Mouse (Mus musculus): ENCODE measurements around the gene Mxd1. TPM values are rescaled to one million over a fixed set of nuclear protein-coding genes. Genes with fewer than 3 reads are reported as not detected.

Gene Mxd1
- polyA plus RNA-seq, 1 experiment from 2014 or later: 13.8 TPM

- no peaks in the 10 kb centered on the region for H3K27me3 ChIP-seq
- no peaks in the 10 kb centered on the region for H3K9me3 ChIP-seq
- H3K9ac ChIP-seq: no peak overlapping the region
- H3K4me3 ChIP-seq: no peak overlapping the region
- H3K4me1 ChIP-seq: peaks cover 25% of the 10 kb centered on the region
- H3K27ac ChIP-seq: no peak overlapping the region
- ATAC-seq (ENCODE audit: low FRiP score, low read depth): no peak
- H3K4me2 ChIP-seq (replicated peaks): no peak overlapping the region
- H3K36me3 ChIP-seq: peaks cover 49% of the 10 kb centered on the region
- 17% methylated on average over 2 of the region's 2 CpGs for WGBS
Observed at GRCm38 (mm10) chr6:86670873-86671272, 1.9 kb upstream of the Mxd1 start.

GRCm38 (mm10) chr6:86669240-86669727 lies 323 bp upstream of the Mxd1 start:
- Histone ChIP-seq H3K4me3 (peak overlapping the region; percentile 90), H3K27me3 (no peaks in the 10 kb centered on the region), H3K4me2 (replicated peaks) (peak overlapping the region; percentile 75), H3K36me3 (peaks cover 39% of the 10 kb centered on the region), H3K9me3 (no peaks in the 10 kb centered on the region), H3K4me1 (peaks cover 30% of the 10 kb centered on the region), H3K27ac (0 out of 2 replicates have a peak overlapping the region, but pooled peaks have one; percentile 48), H3K9ac (peak overlapping the region; percentile 68)
- under 1% methylated on average over 21 of the region's 37 CpGs for WGBS
- ATAC-seq (ENCODE audit: low FRiP score, low read depth): peak; percentile 100

GRCm38 (mm10) chr6:86667061-86667460 lies 1.9 kb downstream of the Mxd1 start:
- 93% methylated on average over 10 of the region's 10 CpGs for WGBS
- Histone ChIP-seq H3K27ac (no peak overlapping the region), H3K9ac (no peak overlapping the region), H3K4me3 (peak overlapping the region; percentile 90), H3K27me3 (no peaks in the 10 kb centered on the region), H3K4me1 (peaks cover 30% of the 10 kb centered on the region), H3K9me3 (no peaks in the 10 kb centered on the region), H3K36me3 (peaks cover 38% of the 10 kb centered on the region), H3K4me2 (replicated peaks) (peak overlapping the region; percentile 95)
- ATAC-seq (ENCODE audit: low FRiP score, low read depth): no peak

GRCm38 (mm10) chr6:86665560-86666307 lies 3.2 kb downstream of the Mxd1 start:
- H3K4me2 ChIP-seq (replicated peaks): 0 out of 2 replicates have a peak overlapping the region, but pooled peaks have one; percentile 15
- no peaks in the 10 kb centered on the region for H3K27me3 ChIP-seq
- 39% methylated on average over 17 of the region's 17 CpGs for WGBS
- H3K9me3 ChIP-seq: no peaks in the 10 kb centered on the region
- no peak overlapping the region for H3K27ac ChIP-seq
- no peak overlapping the region for H3K4me3 ChIP-seq
- peak overlapping the region; percentile 39; the same call in 1 of the 2 replicates for H3K9ac ChIP-seq
- H3K4me1 ChIP-seq: peaks cover 30% of the 10 kb centered on the region
- H3K36me3 ChIP-seq: peaks cover 44% of the 10 kb centered on the region
- ATAC-seq (ENCODE audit: low FRiP score, low read depth): no peak

- Histone ChIP-seq H3K9me3 (no peaks in the 10 kb centered on the region), H3K9ac (no peak overlapping the region), H3K27ac (no peak overlapping the region), H3K27me3 (no peaks in the 10 kb centered on the region), H3K4me1 (peaks cover 29% of the 10 kb centered on the region), H3K4me2 (replicated peaks) (no peak overlapping the region), H3K4me3 (no peak overlapping the region), H3K36me3 (peaks cover 51% of the 10 kb centered on the region)
- WGBS: 52% methylated on average over 5 of the region's 5 CpGs
- ATAC-seq (ENCODE audit: low FRiP score, low read depth): no peak
Observed at GRCm38 (mm10) chr6:86665076-86665475, 3.9 kb downstream of the Mxd1 start.

GRCm38 (mm10) chr6:86660161-86660877 lies 8.6 kb downstream of the Mxd1 start:
- 75% methylated on average over 9 of the region's 9 CpGs for WGBS
- no peak overlapping the region for H3K27ac ChIP-seq
- H3K4me3 ChIP-seq: no peak overlapping the region
- ATAC-seq (ENCODE audit: low FRiP score, low read depth): no peak
- H3K27me3 ChIP-seq: no peaks in the 10 kb centered on the region
- no peak overlapping the region for H3K9ac ChIP-seq
- no peak overlapping the region for H3K4me2 ChIP-seq (replicated peaks)
- H3K9me3 ChIP-seq: no peaks in the 10 kb centered on the region
- peaks cover 3% of the 10 kb centered on the region; the same call in 1 of the 2 replicates for H3K4me1 ChIP-seq
- H3K36me3 ChIP-seq: peaks cover 72% of the 10 kb centered on the region

GRCm38 (mm10) chr6:86658501-86658900 lies 10.5 kb downstream of the Mxd1 start:
- Histone ChIP-seq H3K9ac (no peak overlapping the region), H3K9me3 (no peaks in the 10 kb centered on the region), H3K4me1 (peaks cover 7% of the 10 kb centered on the region; the same call in 1 of the 2 replicates), H3K27me3 (no peaks in the 10 kb centered on the region), H3K4me3 (no peak overlapping the region), H3K4me2 (replicated peaks) (no peak overlapping the region), H3K36me3 (peaks cover 62% of the 10 kb centered on the region), H3K27ac (no peak overlapping the region)
- ATAC-seq (ENCODE audit: low FRiP score, low read depth): no peak
- 80% methylated on average over 3 of the region's 3 CpGs for WGBS

GRCm38 (mm10) chr6:86654270-86654916 lies 14.6 kb downstream of the Mxd1 start:
- no peak overlapping the region for H3K9ac ChIP-seq
- H3K27me3 ChIP-seq: no peaks in the 10 kb centered on the region
- H3K4me3 ChIP-seq: no peak overlapping the region
- WGBS: 79% methylated on average over 9 of the region's 9 CpGs
- peaks cover 63% of the 10 kb centered on the region for H3K36me3 ChIP-seq
- no peak for ATAC-seq (ENCODE audit: low FRiP score, low read depth)
- no peaks in the 10 kb centered on the region for H3K9me3 ChIP-seq
- no peak overlapping the region for H3K27ac ChIP-seq
- H3K4me2 ChIP-seq (replicated peaks): no peak overlapping the region
- H3K4me1 ChIP-seq: peaks cover 7% of the 10 kb centered on the region; the same call in 1 of the 2 replicates

- 91% methylated on average over 6 of the region's 6 CpGs for WGBS
- Histone ChIP-seq H3K4me2 (replicated peaks) (no peak overlapping the region), H3K27me3 (no peaks in the 10 kb centered on the region), H3K4me1 (peaks cover 7% of the 10 kb centered on the region; the same call in 1 of the 2 replicates), H3K36me3 (peaks cover 66% of the 10 kb centered on the region), H3K9ac (no peak overlapping the region), H3K4me3 (no peak overlapping the region), H3K9me3 (no peaks in the 10 kb centered on the region), H3K27ac (no peak overlapping the region)
- ATAC-seq (ENCODE audit: low FRiP score, low read depth): no peak
Observed at GRCm38 (mm10) chr6:86653026-86653425, 15.9 kb downstream of the Mxd1 start.

- H3K4me1 ChIP-seq: no peaks in the 10 kb centered on the region
- no peak overlapping the region for H3K27ac ChIP-seq
- H3K27me3 ChIP-seq: no peaks in the 10 kb centered on the region
- ATAC-seq (ENCODE audit: low FRiP score, low read depth): no peak
- H3K4me2 ChIP-seq (replicated peaks): no peak overlapping the region
- H3K9ac ChIP-seq: no peak overlapping the region
- WGBS: 77% methylated on average over 7 of the region's 7 CpGs
- H3K9me3 ChIP-seq: no peaks in the 10 kb centered on the region
- H3K36me3 ChIP-seq: peaks cover 35% of the 10 kb centered on the region
- H3K4me3 ChIP-seq: no peak overlapping the region
Observed at GRCm38 (mm10) chr6:86646143-86646542, 22.8 kb downstream of the Mxd1 start.

- Histone ChIP-seq H3K4me1 (no peaks in the 10 kb centered on the region), H3K36me3 (peaks cover 29% of the 10 kb centered on the region), H3K4me2 (replicated peaks) (no peak overlapping the region), H3K27me3 (no peaks in the 10 kb centered on the region), H3K9me3 (no peaks in the 10 kb centered on the region), H3K9ac (no peak overlapping the region), H3K27ac (no peak overlapping the region), H3K4me3 (no peak overlapping the region)
- 72% methylated on average over 4 of the region's 4 CpGs for WGBS
- no peak for ATAC-seq (ENCODE audit: low FRiP score, low read depth)
Observed at GRCm38 (mm10) chr6:86645551-86645950, 23.4 kb downstream of the Mxd1 start.
